Mouse (Mus musculus) hindbrain, embryonic 10.5 days (tissue): ENCODE data around the gene Myom1. TPM values are rescaled to one million over a fixed set of nuclear protein-coding genes. Genes with fewer than 3 reads are reported as not detected.
A peak's percentile ranks its signal among the peaks of the same experiment; 100 is the strongest.

Source experiments
- DNase-seq: peaks from one replicate; pipeline ENCODE4 v3.0.0-alpha.2; 2017; ENCODE audit warnings: low spot score
- H3K27ac ChIP-seq: fragments of 300-500 bp; sonication (generic); 2 replicates; pipeline ENCODE4 v1.5.1; 2016; ENCODE audit warnings: mild to moderate bottlenecking, moderate library complexity
- H3K27me3 ChIP-seq: fragments of 300-500 bp; sonication (generic); 2 replicates; pipeline ENCODE4 v1.6.1; 2016; ENCODE audit warnings: mild to moderate bottlenecking; ENCODE audit not compliant: poor library complexity, insufficient read depth, severe bottlenecking
- H3K36me3 ChIP-seq: fragments of 300-500 bp; sonication (generic); 2 replicates; pipeline ENCODE4 v1.6.1; 2016; ENCODE audit warnings: mild to moderate bottlenecking, moderate library complexity
- H3K4me1 ChIP-seq: fragments of 300-500 bp; sonication (generic); replicated peaks from 2 replicates; pipeline ENCODE4 v1.6.1; 2016; ENCODE audit warnings: mild to moderate bottlenecking
- H3K4me3 ChIP-seq: fragments of 300-500 bp; sonication (generic); 2 replicates; pipeline ENCODE4 v1.5.1; 2016; ENCODE audit warnings: mild to moderate bottlenecking, moderate library complexity
- H3K9me3 ChIP-seq: fragments of 300-500 bp; sonication (generic); 2 replicates; pipeline ENCODE4 v1.6.1; 2016; ENCODE audit warnings: mild to moderate bottlenecking, moderate library complexity
- WGBS: fragments of 180-500 bp; shearing (Covaris S2); methylation state at CpG from one replicate; pipeline ENCODE4 v1.1.7; 2016; 5-methylcytosine and 5-hydroxymethylcytosine counted together
- polyA plus RNA-seq: library from polyadenylated mRNA; unstranded; fragments of >200 nt; fragmentation: Nextera tagmentation; extraction: Ambion mirVana; gene quantifications from 2 replicates; pipeline ENCODE4 v1.2.1, GENCODE M21; 2016

The Myom1 gene
- polyA plus RNA-seq, 1 experiment from 2014 or later = 0.99 TPM

- Histone ChIP-seq H3K9me3 (no peaks in the 10 kb centered on the region), H3K4me1 (peaks cover 11% of the 10 kb centered on the region; the same call in 1 of the 2 replicates), H3K36me3 (no peaks in the 10 kb centered on the region), H3K27ac (no peak overlapping the region), H3K4me3 (no peak overlapping the region), H3K27me3 (no peaks in the 10 kb centered on the region)
- DNase-seq = no peak
These were observed 129.8 kb downstream of the Myom1 start for GRCm38 (mm10) chr17:71132221-71132620.

DNA sequence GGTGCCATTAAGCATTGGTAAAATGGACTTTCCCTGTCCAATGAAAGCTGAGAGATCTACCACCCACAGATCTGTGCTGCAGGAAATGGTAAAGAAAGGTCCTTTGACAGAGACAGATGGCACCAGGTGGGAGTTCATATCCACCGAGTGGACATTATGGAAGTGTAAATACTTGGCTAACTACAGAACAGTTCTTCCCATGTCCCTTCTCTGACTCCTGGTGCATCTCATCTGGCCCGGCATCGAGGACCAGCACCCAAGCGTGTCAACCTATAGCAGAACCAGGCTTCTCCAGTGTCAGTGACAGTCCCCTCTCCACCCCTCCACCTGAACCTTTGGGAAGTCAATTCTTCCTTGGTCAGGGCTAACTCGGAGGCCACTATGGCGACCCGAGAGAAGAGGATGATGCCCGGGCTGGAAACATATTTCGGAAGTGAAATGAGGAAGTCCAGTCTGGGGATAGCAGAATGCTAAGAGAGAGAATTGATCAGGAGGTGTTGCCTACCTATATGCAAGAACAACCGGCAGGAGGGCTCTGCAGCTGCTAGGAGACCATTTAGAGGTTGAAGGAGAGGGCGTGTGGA is 130.5 kb downstream of the Myom1 start:
- H3K4me1 ChIP-seq = peaks cover 11% of the 10 kb centered on the region; the same call in 1 of the 2 replicates
- H3K27me3 ChIP-seq = no peaks in the 10 kb centered on the region
- H3K36me3 ChIP-seq = no peaks in the 10 kb centered on the region
- H3K27ac ChIP-seq = no peak overlapping the region
- no peak overlapping the region for H3K4me3 ChIP-seq
- WGBS = 91% methylated on average over 11 of the region's 11 CpGs
- H3K9me3 ChIP-seq = no peaks in the 10 kb centered on the region
- DNase-seq = peak; percentile 1

DNA sequence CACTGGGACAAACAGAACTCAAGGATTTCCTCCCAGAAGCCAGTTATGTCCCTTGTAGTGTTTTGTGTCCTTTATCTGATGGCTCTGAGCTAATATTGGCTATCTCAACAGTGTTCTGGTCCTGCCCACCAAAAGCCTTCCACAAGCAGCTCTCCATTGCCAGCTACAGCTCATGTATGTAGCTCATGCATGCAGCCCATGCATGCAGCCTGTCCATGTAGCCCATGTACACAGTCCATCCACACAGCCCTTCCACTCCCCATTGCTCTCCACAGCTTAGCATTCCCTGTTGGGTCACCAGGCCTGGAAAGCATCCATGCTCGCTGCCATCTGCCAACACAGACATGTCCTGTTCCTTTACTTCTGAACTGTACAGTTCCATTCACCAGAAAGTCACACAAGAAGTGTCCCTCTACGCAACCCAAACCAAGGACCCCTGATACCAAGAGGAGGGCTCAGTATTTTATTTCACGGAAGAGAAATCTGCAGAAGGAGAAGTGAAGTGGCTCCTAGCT is 132.1 kb downstream of the Myom1 start:
- DNase-seq = peak; percentile 0
- H3K36me3 ChIP-seq = no peaks in the 10 kb centered on the region
- no peak overlapping the region for H3K4me3 ChIP-seq
- 87% methylated on average over 3 of the region's 3 CpGs for WGBS
- no peak overlapping the region for H3K27ac ChIP-seq
- no peaks in the 10 kb centered on the region for H3K9me3 ChIP-seq
- H3K4me1 ChIP-seq = peaks cover 10% of the 10 kb centered on the region; the same call in 1 of the 2 replicates
- no peaks in the 10 kb centered on the region for H3K27me3 ChIP-seq

GRCm38 (mm10) chr17:71135108-71135507 is 132.7 kb downstream of the Myom1 start:
- no peaks in the 10 kb centered on the region for H3K9me3 ChIP-seq
- DNase-seq = peak; percentile 3
- WGBS = 76% methylated on average over 5 of the region's 5 CpGs
- H3K4me3 ChIP-seq = no peak overlapping the region
- no peaks in the 10 kb centered on the region for H3K27me3 ChIP-seq
- no peaks in the 10 kb centered on the region for H3K36me3 ChIP-seq
- H3K4me1 ChIP-seq = peaks cover 4% of the 10 kb centered on the region; the same call in 1 of the 2 replicates
- no peak overlapping the region for H3K27ac ChIP-seq

DNA sequence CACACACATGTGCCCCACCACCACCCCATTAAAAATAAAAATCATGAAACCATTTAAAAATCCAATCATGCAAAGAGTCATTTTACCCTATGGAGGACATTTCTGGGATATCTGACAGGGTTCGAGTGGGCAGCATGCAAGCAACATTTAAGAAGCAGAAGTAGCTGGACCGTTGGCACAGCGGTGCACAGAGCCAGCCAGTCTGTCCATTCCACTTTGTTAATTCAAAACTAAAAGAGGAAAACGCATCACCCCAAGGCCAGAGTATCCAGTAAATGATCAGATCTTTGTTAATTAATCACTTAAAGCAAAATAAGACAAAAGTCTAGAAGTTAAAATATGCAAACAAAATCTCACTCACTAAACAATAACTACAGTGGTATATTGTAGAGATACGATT is 133.4 kb downstream of the Myom1 start:
- Histone ChIP-seq H3K9me3 (no peaks in the 10 kb centered on the region), H3K4me3 (no peak overlapping the region), H3K27ac (no peak overlapping the region), H3K36me3 (no peaks in the 10 kb centered on the region), H3K4me1 (no peaks in the 10 kb centered on the region), H3K27me3 (no peaks in the 10 kb centered on the region)
- WGBS = 91% methylated on average over 5 of the region's 5 CpGs
- no peak for DNase-seq

- Histone ChIP-seq H3K4me1 (no peaks in the 10 kb centered on the region), H3K27me3 (no peaks in the 10 kb centered on the region), H3K4me3 (no peak overlapping the region), H3K36me3 (no peaks in the 10 kb centered on the region), H3K9me3 (no peaks in the 10 kb centered on the region), H3K27ac (no peak overlapping the region)
- no peak for DNase-seq
- WGBS = 90% methylated on average over 16 of the region's 16 CpGs
These were observed 134.2 kb downstream of the Myom1 start for GRCm38 (mm10) chr17:71136384-71137333.

GRCm38 (mm10) chr17:71137334-71137721 is 134.9 kb downstream of the Myom1 start:
- no peaks in the 10 kb centered on the region for H3K4me1 ChIP-seq
- 84% methylated on average over 2 of the region's 2 CpGs for WGBS
- DNase-seq = no peak
- H3K27me3 ChIP-seq = no peaks in the 10 kb centered on the region
- H3K36me3 ChIP-seq = no peaks in the 10 kb centered on the region
- no peak overlapping the region for H3K27ac ChIP-seq
- no peaks in the 10 kb centered on the region for H3K9me3 ChIP-seq
- no peak overlapping the region for H3K4me3 ChIP-seq

GRCm38 (mm10) chr17:71142068-71142467 is 139.6 kb downstream of the Myom1 start:
- no peak for DNase-seq
- 79% methylated on average over 4 of the region's 4 CpGs for WGBS
- no peaks in the 10 kb centered on the region for H3K36me3 ChIP-seq

DNA sequence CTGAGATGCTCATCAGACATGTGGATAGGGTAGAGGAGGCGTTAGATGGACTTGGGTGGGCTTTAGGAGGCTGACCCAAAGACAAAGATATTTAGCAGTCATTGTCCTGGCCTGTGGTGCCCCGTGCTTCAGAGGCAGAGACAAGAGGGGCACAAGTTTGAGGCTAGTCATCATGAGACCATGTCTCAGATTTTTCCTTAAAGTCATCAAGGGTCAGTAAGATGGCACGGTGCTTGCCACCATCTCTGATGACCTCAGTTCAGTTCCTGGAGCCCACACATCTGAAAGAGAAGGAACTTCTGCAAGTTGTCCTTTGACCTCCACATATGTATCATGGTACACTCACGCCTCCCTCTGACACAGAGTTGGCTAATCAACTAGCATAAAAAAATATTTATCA is 140.7 kb downstream of the Myom1 start:
- DNase-seq = no peak
- H3K36me3 ChIP-seq = no peaks in the 10 kb centered on the region
- no peaks in the 10 kb centered on the region for H3K9me3 ChIP-seq
- no peak overlapping the region for H3K4me3 ChIP-seq
- WGBS = 81% methylated on average over 4 of the region's 4 CpGs
- no peak overlapping the region for H3K27ac ChIP-seq
- no peaks in the 10 kb centered on the region for H3K27me3 ChIP-seq
- no peaks in the 10 kb centered on the region for H3K4me1 ChIP-seq

More at GRCm38 (mm10) chr17:71142068-71142467, 139.6 kb downstream of the Myom1 start:
- Histone ChIP-seq H3K27me3 (no peaks in the 10 kb centered on the region), H3K4me3 (no peak overlapping the region), H3K9me3 (no peaks in the 10 kb centered on the region), H3K4me1 (no peaks in the 10 kb centered on the region), H3K27ac (no peak overlapping the region)

DNA sequence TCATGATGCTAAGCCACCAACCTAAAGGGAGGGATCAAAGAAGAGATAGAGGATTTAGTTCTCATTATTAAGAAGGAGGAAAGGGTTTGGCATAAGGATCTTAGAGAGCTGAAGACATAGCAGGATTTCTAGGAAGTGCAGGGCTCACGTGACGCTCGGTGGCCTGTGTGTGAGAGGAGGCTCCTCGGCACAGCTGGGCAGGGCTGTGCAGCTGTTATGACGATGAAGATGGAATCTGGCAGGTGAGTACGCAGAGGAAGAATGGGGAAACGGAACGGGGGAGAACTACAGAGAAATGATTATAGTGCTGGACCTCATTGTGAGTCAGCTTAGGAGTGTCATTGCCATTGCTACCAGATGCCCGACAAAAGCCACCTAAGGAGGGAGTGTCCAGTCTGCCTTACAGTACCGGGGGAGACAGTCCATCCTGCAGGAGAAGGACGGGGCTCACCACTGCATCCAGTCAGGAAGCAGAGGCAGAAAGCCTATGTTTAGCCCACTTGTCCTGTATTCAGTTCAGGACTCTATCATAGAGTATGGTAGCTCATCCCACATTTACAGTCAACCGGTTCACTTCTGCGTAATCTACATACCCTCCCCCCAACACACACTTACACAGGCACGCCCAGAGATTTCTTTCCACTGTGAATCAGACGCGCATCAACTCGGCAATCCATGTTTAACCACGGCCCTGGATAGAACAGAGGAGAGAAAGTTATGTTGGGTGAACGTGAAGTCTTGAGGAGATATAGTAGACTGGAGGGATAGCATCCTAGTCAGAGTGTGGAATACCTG is 142.1 kb downstream of the Myom1 start:
- WGBS = 89% methylated on average over 19 of the region's 19 CpGs
- Histone ChIP-seq H3K9me3 (no peaks in the 10 kb centered on the region), H3K27me3 (no peaks in the 10 kb centered on the region), H3K27ac (no peak overlapping the region), H3K36me3 (no peaks in the 10 kb centered on the region), H3K4me3 (no peak overlapping the region), H3K4me1 (no peaks in the 10 kb centered on the region)
- no peak for DNase-seq

GRCm38 (mm10) chr17:71145248-71145961 is 143.0 kb downstream of the Myom1 start:
- no peak for DNase-seq
- Histone ChIP-seq H3K27me3 (no peaks in the 10 kb centered on the region), H3K36me3 (no peaks in the 10 kb centered on the region), H3K27ac (no peak overlapping the region), H3K4me3 (no peak overlapping the region), H3K4me1 (no peaks in the 10 kb centered on the region), H3K9me3 (no peaks in the 10 kb centered on the region)
- 89% methylated on average over 1 of the region's 1 CpGs for WGBS

GRCm38 (mm10) chr17:71153356-71153755 is 150.9 kb downstream of the Myom1 start:
- H3K4me3 ChIP-seq = no peak overlapping the region
- no peaks in the 10 kb centered on the region for H3K27me3 ChIP-seq
- no peak overlapping the region for H3K27ac ChIP-seq
- H3K4me1 ChIP-seq = peaks cover 10% of the 10 kb centered on the region
- peak; percentile 13 for DNase-seq
- H3K36me3 ChIP-seq = no peaks in the 10 kb centered on the region
- 63% methylated on average over 4 of the region's 4 CpGs for WGBS
- H3K9me3 ChIP-seq = no peaks in the 10 kb centered on the region
